Mouse (Mus musculus) heart, postnatal 10 days (tissue): ENCODE measurements around the gene Il5ra. TPM values are rescaled to one million over a fixed set of nuclear protein-coding genes. Genes with fewer than 3 reads are reported as not detected.
A peak's percentile ranks its signal among the peaks of the same experiment; 100 is the strongest.

ENCODE experiments used
- DNase-seq, 2 experiments: peaks; one replicate each; pipeline ENCODE4 v3.0.0; 2021
- intact Hi-C: fragments of 180-260 bp; cut with DNase I; formaldehyde crosslinking; loops from one replicate; pipeline ENCODE4 v1.15.1; 2025
- total RNA-seq, 2 experiments: library from RNA; stranded (reverse); gene quantifications; 2 replicates each; pipeline ENCODE4 v1.2.3; 2021

Il5ra gene
- total RNA-seq = not detected

- intact Hi-C loops = no loop called here
- no peak for DNase-seq
These were observed at the start of gene Il5ra for GRCm38 (mm10) chr6:106748887-106749388. Il5ra (minus strand) TSS chr6:106749037.

DNA sequence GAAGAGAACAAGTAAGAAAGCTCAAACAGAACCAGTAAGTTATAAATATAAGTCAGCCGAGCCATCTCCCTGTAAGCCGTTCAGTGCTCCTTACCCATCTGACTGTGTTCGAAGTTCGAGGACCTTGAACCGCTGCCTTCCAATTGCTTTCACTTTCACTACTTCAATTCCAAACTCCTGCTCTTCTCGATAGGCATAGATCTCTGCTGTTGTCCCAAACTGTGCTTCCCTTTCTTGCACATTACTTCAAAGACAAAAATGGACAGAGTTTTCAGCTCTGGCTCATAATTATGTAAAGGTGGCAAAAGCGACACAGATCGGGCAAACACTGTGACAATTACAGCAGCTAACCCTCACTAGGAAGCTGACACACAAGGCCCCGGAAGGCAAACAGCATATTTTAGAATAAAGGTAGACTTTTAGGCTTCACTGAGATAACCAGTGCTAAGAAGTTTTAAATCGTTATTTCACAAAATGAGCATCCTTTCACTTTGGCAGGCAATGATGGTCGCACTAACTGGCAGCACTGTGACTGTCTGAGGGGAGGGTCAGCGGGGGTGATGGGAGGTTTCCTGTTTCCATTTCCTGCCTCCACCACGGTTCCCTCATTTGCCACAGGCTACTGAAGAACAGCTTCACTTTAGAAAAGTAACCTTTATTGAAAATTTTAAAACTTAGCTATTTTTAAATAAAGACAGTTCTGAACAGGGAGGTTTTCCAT lies 45.4 kb upstream of the Il5ra start:
- intact Hi-C loops = no loop called here
- no peak for DNase-seq

GRCm38 (mm10) chr6:106793621-106794020 lies 44.8 kb upstream of the Il5ra start:
- intact Hi-C loops = no loop called here

DNA sequence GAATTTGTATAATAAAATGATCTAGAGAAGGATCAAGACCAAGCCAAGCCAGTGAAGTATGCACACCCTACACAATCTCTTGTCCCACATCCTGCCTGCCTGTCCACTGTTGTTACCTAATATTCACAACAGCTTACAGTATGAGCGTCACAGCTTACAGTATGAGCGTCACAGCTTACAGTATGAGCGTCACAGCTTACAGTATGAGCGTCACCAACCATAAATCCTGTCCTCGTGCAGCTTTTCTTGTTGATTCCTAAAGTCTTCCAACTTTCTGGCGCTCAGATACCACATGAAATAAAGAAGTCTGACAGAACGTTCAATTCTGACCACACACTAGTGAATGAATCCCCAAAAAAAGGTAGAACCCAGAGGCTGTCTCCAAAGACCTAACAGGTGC lies 44.3 kb upstream of the Il5ra start:
- DNase-seq = no peak
- intact Hi-C loops = no loop called here

More at GRCm38 (mm10) chr6:106793621-106794020, 44.8 kb upstream of the Il5ra start:
- DNase-seq = no peak

- intact Hi-C loops = no loop called here
- no peak for DNase-seq
These were observed 43.6 kb upstream of the Il5ra start for GRCm38 (mm10) chr6:106792486-106792885.

GRCm38 (mm10) chr6:106791429-106791828 lies 42.6 kb upstream of the Il5ra start:
- no peak for DNase-seq
- intact Hi-C loops = no loop called here

GRCm38 (mm10) chr6:106787138-106787537 lies 38.3 kb upstream of the Il5ra start:
- intact Hi-C loops = no loop called here
- DNase-seq = no peak

DNA sequence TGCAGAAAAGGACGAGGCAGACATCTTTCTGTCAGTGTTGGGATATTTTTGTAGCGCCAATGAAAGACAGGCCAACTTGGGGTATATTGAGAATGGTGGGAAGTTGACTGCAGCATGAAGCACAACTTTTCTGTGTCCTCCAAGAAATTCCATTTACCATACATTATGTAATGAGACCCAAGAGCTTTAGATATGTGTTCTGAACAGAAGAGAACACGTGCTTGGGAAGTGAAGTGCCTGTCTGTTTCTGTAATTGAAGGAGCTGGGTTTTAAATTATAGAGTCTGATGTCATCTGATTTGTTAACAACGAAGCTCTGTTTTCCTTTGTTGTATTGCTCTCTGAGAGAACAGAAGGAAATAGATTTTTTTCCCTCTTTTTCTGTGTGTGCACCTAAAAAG lies 21.2 kb upstream of the Il5ra start:
- DNase-seq = no peak
- intact Hi-C loops = no loop called here

DNA sequence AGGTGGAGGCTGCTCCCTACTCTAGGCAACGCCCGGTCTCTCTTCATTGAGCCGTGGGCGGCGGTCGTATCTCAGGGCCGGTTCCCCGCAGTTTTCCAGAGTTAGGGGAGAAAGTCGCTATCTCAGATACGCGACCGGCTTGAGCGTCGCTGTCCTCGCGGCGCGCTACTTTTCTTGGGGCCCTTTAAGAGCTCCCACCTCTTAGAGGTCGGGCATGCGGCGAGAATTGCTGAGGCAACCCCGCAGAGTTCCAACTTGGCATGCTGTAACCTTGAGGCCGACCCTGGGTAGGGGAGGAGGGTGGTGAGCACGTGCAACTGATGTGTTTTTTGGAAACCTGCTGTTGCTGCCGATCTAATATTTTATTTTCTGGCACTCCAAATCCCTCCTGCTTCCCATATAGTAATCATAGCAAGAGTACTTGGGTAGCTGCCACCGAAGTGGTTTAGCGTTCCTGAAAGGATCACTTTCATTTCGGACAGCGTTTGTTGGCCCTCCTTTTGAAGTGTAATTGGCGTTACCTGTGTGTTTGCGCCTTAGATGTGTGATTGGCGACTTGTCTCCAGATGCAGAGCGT lies 20.5 kb upstream of the Il5ra start:
- no peak for DNase-seq
- intact Hi-C loops = loop anchor here (5.0 kb wide), 1 partner anchor 33 kb away; the partner anchor contains the start of gene Crbn

- intact Hi-C loops = loop anchor here (5.0 kb wide), 1 partner anchor 34 kb away; the partner anchor contains the start of gene Crbn
- DNase-seq = peak; percentile 98 to 99
These were observed 19.9 kb upstream of the Il5ra start, which contains the start of gene Trnt1 for GRCm38 (mm10) chr6:106768640-106769289. Trnt1 (plus strand) TSS chr6:106769120.

DNA sequence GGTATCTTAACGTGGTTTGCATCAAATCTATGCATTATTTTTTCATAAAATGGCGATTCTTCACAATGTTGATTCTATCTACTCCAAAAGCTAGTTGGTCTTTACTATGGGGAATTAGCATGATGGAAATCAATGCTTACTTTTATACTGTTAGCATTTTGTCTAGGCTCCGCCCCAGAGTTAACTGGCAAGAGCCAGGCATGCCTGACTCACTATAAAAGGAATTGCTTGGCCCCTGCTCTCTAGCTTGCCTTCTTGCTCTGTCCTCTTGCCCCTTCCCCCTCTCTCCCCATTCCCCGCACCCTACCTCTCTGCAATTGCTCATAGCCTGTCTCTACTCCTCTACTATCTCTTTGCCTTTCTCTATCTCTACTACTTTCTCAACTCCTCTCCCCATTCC lies 17.9 kb upstream of the Il5ra start:
- intact Hi-C loops = loop anchor here (5.0 kb wide), 1 partner anchor 36 kb away; the partner anchor contains the start of gene Crbn
- DNase-seq = no peak

DNA sequence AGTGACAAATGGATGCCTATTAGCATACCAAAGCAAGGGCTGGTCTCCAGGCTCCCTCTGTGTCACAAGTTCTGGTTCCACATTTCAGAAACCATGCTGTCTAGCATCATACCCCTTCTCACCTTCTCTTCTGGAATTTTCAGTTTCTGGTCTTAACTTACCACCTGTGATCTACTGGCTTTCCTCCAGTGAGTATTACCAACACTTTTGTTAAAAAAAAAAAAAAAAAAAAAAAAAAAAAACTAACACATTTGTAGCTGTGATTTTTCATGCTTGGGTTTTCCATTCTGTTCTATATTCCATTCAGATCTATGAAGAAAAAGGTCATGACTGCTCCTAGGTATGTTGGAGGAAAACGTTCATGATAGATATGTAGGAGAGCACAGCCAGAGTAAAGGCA lies 17.1 kb upstream of the Il5ra start:
- intact Hi-C loops = loop anchor here (5.0 kb wide), 1 partner anchor 36 kb away; the partner anchor contains the start of gene Crbn

DNA sequence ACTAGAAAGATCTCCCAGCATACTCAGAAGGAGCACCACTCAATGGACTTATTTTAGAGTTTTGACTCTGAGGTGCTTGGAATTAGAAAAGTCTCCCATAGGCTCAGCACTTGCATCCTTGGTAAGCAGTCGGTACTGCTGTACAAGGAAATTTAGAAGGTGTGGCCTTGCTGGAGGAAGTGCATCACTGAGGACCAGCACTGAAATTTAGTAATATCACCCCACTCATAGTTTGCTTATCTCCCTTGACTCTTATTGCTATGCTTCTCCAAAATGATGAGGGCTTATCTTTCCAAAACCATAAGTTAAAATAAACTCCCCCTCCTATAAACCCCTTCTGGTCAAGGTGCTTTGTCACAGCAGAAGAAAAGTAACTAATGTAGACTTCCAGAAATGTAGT lies 12.6 kb upstream of the Il5ra start:
- intact Hi-C loops = no loop called here
- no peak for DNase-seq

More for the DNA sequence above, 17.1 kb upstream of the Il5ra start:
- no peak for DNase-seq

- DNase-seq = no peak
- intact Hi-C loops = no loop called here
These were observed 11.8 kb upstream of the Il5ra start for GRCm38 (mm10) chr6:106760473-106761218.

- DNase-seq = no peak
- intact Hi-C loops = no loop called here
These were observed 9.5 kb upstream of the Il5ra start for GRCm38 (mm10) chr6:106758299-106758698.

GRCm38 (mm10) chr6:106750291-106750690 lies 1.5 kb upstream of the Il5ra start:
- DNase-seq = no peak
- intact Hi-C loops = no loop called here

- no peak for DNase-seq
- intact Hi-C loops = no loop called here
These were observed 1.0 kb downstream of the Il5ra start for GRCm38 (mm10) chr6:106747804-106748203.

DNA sequence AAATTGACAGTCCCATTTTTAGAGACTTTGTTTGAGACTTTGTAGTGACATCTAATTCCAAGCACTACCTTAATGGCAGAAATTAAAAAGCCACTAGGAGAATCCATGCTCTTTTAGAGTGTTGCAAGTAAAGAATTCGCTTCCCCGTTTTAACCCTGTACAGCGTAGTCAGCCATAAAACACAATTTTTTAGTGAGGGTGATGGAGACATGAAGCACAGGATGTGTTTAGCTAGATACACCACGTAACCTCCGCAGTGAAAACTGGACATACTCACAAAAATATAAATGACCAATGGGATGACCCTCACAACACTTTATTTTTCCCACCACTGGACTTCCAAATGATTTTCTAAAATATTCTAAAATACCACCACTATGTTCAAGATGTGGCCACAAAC lies 1.6 kb downstream of the Il5ra start:
- DNase-seq = no peak
- intact Hi-C loops = no loop called here

DNA sequence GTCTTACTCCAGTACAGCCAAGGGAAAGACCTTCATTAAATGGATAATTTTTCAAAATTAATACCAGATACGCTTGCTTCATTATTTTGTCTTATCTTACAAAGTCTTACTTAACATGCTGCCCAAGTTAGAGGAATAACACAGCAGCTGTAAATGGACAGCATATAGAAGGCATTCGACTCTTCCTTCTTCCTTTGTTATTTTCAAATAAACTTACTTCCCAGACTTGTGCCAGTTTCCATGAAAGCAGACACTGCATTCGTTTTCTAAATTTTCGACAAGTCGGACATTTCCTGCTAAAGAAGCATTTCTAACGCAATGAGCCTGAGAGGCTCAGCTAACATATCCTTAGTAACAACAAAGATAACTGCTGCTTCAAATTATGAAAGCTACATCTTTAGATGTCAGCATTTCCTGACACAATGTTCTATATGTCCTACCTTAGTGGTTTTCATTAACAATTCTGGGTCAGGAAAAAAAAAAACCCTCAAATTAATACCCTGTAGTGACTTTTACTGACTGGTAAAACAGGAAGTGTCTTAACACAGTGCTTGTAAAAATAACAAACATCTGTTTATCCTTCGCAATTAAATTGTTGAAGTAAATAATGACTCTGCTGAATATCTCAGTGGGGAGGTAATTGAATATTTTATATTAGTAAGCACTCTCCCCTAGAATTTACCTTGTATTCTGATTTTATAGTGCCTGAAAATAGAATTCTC lies 3.0 kb downstream of the Il5ra start:
- intact Hi-C loops = no loop called here
- DNase-seq = no peak
